Mouse (Mus musculus): ENCODE results near the gene Ubl7.

GRCm38 (mm10) chr9:57975200-57975821, 64.5 kb downstream of the Ubl7 start:
- TF ChIP-seq POLR2AphosphoS2 (IDR thresholded peaks at IDR 0.05; ENCODE audit: insufficient read length, low read depth) (no peak), MYOG (IDR thresholded peaks at IDR 0.05; ENCODE audit: control insufficient read depth in 1 of 3, insufficient read depth in 1 of 3, insufficient read length in 2 of 3, low read depth in 2 of 3) (no peak), POLR2A (IDR thresholded peaks at IDR 0.05; ENCODE audit: insufficient read length, low read depth) (no peak), MAX (IDR thresholded peaks at IDR 0.05; ENCODE audit: low read depth) (no peak), TCF12 (IDR thresholded peaks at IDR 0.05; ENCODE audit: insufficient read depth, poor library complexity, severe bottlenecking) (no peak), USF1 (IDR thresholded peaks at IDR 0.05; ENCODE audit: low read depth) (no peak), CEBPB (IDR thresholded peaks at IDR 0.05; ENCODE audit: insufficient read depth, poor library complexity, severe bottlenecking) (no peak)
